In genomic region chr8:61059143-61059542, GRCm38 (mm10) we compare ENCODE assay signal across 13 mouse cellular contexts.
DNase-seq lines count a peak whose midpoint lies in the region; ATAC-seq and TF ChIP-seq lines count a peak whose summit lies in the region.
"Had no signal": no experiment of that assay in that cellular context is flagged by ENCODE, and none has a peak within 500 bp of the region (broad histone marks: within the 10 kb centered on the region; RNA-seq: fewer than 3 reads in every experiment).

No protein-coding gene starts in this region.

- H3K4me3 ChIP-seq in forebrain, postnatal 0 days (ENCODE audit: low read depth, low read length) = no peak overlapping the region
- no peak overlapping the region for H3K4me3 ChIP-seq in forebrain, embryonic 10.5 days
- no peak overlapping the region for H3K4me3 ChIP-seq in lung, postnatal 0 days (ENCODE audit: low read depth, low read length)
- no peak overlapping the region for H3K4me3 ChIP-seq in midbrain, embryonic 16.5 days (ENCODE audit: low read depth, low read length)
- H3K4me3 ChIP-seq: lung, embryonic 15.5 days had no signal

- no peaks in the 10 kb centered on the region for H3K36me3 ChIP-seq in forebrain, postnatal 0 days (ENCODE audit: insufficient read depth)
- H3K36me3 ChIP-seq in forebrain, embryonic 10.5 days (replicated peaks) = peaks cover 5% of the 10 kb centered on the region
- no peaks in the 10 kb centered on the region; the same call in 1 of the 2 replicates for H3K36me3 ChIP-seq in lung, postnatal 0 days (ENCODE audit: insufficient read depth, low read length)
- no peaks in the 10 kb centered on the region for H3K36me3 ChIP-seq in midbrain, embryonic 16.5 days (ENCODE audit: control insufficient read depth, insufficient read depth, low read length)
- H3K36me3 ChIP-seq: lung, embryonic 15.5 days had no signal

- H3K27ac ChIP-seq in forebrain, postnatal 0 days (ENCODE audit: low read depth, low read length) = no peak overlapping the region
- no peak overlapping the region for H3K27ac ChIP-seq in forebrain, embryonic 10.5 days
- H3K27ac ChIP-seq in lung, postnatal 0 days (ENCODE audit: low read length) = no peak overlapping the region
- H3K27ac ChIP-seq in midbrain, embryonic 16.5 days (ENCODE audit: low read length) = no peak overlapping the region
- H3K27ac ChIP-seq: lung, embryonic 15.5 days had no signal

- H3K4me2 ChIP-seq in forebrain, postnatal 0 days (ENCODE audit: low read depth) = no peak overlapping the region
- no peak overlapping the region for H3K4me2 ChIP-seq in lung, postnatal 0 days (replicated peaks; ENCODE audit: low read depth, low read length)
- no peak overlapping the region for H3K4me2 ChIP-seq in midbrain, embryonic 16.5 days (ENCODE audit: low read length)
- H3K4me2 ChIP-seq: lung, embryonic 15.5 days had no signal

- no peak overlapping the region for H3K9ac ChIP-seq in forebrain, postnatal 0 days
- H3K9ac ChIP-seq in lung, postnatal 0 days (replicated peaks; ENCODE audit: low read depth) = no peak overlapping the region
- H3K9ac ChIP-seq in midbrain, embryonic 16.5 days (ENCODE audit: low read depth, low read length) = no peak overlapping the region
- H3K9ac ChIP-seq: lung, embryonic 15.5 days had no signal

- TF ChIP-seq EP300 in lung, postnatal 0 days (IDR thresholded peaks at IDR 0.05) = no peak

- peak; percentile 45; the same call in 1 of the 2 replicates for TF ChIP-seq CTCF in forebrain, postnatal 0 days (IDR thresholded peaks at IDR 0.05; ENCODE audit: low read depth)
- peak; percentile 58 for TF ChIP-seq CTCF in lung, postnatal 0 days (IDR thresholded peaks at IDR 0.05)

- no peak for DNase-seq in forebrain, postnatal 0 days
- DNase-seq in forebrain, embryonic 10.5 days (ENCODE audit: extremely low spot score, low spot score) = no peak
- peak; percentile 17 for DNase-seq in lung, postnatal 0 days (ENCODE audit: low spot score)
- no peak for DNase-seq in lung, postnatal 10 days
- peak; percentile 11 for DNase-seq in R1 (ENCODE audit: low read depth, low spot score)
- DNase-seq in urinary bladder, postnatal 10 days (ENCODE audit: low spot score) = no peak
- DNase-seq: adrenal gland, postnatal 10 days; cerebellum, adult 8-10 months; gastrocnemius, postnatal 10 days; heart, postnatal 14 days had no signal

- no peaks in the 10 kb centered on the region for H3K4me1 ChIP-seq in forebrain, postnatal 0 days (ENCODE audit: insufficient read depth)
- peaks cover 5% of the 10 kb centered on the region for H3K4me1 ChIP-seq in forebrain, embryonic 10.5 days
- no peaks in the 10 kb centered on the region for H3K4me1 ChIP-seq in lung, postnatal 0 days (ENCODE audit: insufficient read depth, low read depth, low read length)
- no peaks in the 10 kb centered on the region for H3K4me1 ChIP-seq in midbrain, embryonic 16.5 days (ENCODE audit: control insufficient read depth, insufficient read depth, low read length)
- H3K4me1 ChIP-seq: lung, embryonic 15.5 days had no signal

- ATAC-seq in forebrain, postnatal 0 days = no peak
- no peak for ATAC-seq in lung, postnatal 0 days
- ATAC-seq in megakaryocyte progenitor cell, adult 5-6 weeks (replicated peaks; ENCODE audit: poor library complexity) = peak; percentile 74
- no peak for ATAC-seq in midbrain, embryonic 16.5 days

- no peaks in the 10 kb centered on the region for H3K27me3 ChIP-seq in forebrain, postnatal 0 days (ENCODE audit: insufficient read depth, low read length)
- H3K27me3 ChIP-seq in forebrain, embryonic 10.5 days (ENCODE audit: poor library complexity, severe bottlenecking) = no peaks in the 10 kb centered on the region
- no peaks in the 10 kb centered on the region for H3K27me3 ChIP-seq in lung, postnatal 0 days (replicated peaks; ENCODE audit: insufficient read depth, low read length)
- no peaks in the 10 kb centered on the region for H3K27me3 ChIP-seq in midbrain, embryonic 16.5 days (ENCODE audit: control insufficient read depth, insufficient read depth, low read depth, low read length)
- H3K27me3 ChIP-seq: lung, embryonic 15.5 days had no signal

- H3K9me3 ChIP-seq in forebrain, postnatal 0 days (ENCODE audit: low read length) = no peaks in the 10 kb centered on the region
- no peaks in the 10 kb centered on the region for H3K9me3 ChIP-seq in forebrain, embryonic 10.5 days
- H3K9me3 ChIP-seq in lung, postnatal 0 days (ENCODE audit: low read length) = no peaks in the 10 kb centered on the region
- no peaks in the 10 kb centered on the region for H3K9me3 ChIP-seq in midbrain, embryonic 16.5 days (replicated peaks; ENCODE audit: control insufficient read depth, low read length, poor library complexity, severe bottlenecking)
- H3K9me3 ChIP-seq: lung, embryonic 15.5 days had no signal

Comparison
In these comparisons a context has a peak if more than half of its experiments do, and no peak if none do; other contexts are left out.
1. DNase-seq: peak in lung, postnatal 0 days (single experiment) and R1 (single experiment); none in forebrain, postnatal 0 days (single experiment), forebrain, embryonic 10.5 days (single experiment), lung, postnatal 10 days (single experiment) and urinary bladder, postnatal 10 days (single experiment).